Mouse (Mus musculus) embryonic stem cell, embryonic (primary cell): Measurements from ENCODE around the gene 4921539E11Rik.

Experiments used
- CTCF ChIA-PET, 4 experiments: fragments of 300-600 bp in 2 of 4; fragments of 350-600 bp in 2 of 4; sonication (Branson Sonifier 250); formaldehyde crosslinking; loops; one replicate each; lab custom pipeline; 2022; ENCODE audit warnings: inconsistent platforms in 2 of 4; lab: Charles Lee
- POLR2A ChIA-PET, 4 experiments: fragments of 300-600 bp in 2 of 4; fragments of 350-600 bp in 2 of 4; sonication (Branson Sonifier 250); formaldehyde crosslinking; loops; one replicate each; lab custom pipeline; 2022; ENCODE audit warnings: antibody characterized with exemption in 4 of 4, inconsistent platforms in 1 of 4; lab: Charles Lee

Gene 4921539E11Rik

GRCm38 (mm10) chr4:103197401-103197800 lies 93.3 kb downstream of the 4921539E11Rik start:
- ChIA-PET POLR2A (interaction anchor here in 2 of 4 experiments (0.7 to 3.6 kb wide), 2 partner anchors 9 to 18 kb away, joined by 3 to 12 read pairs; partner anchors contain the start of gene Slc35d1 (in 1 of the 2)), CTCF (no interaction called here)

DNA sequence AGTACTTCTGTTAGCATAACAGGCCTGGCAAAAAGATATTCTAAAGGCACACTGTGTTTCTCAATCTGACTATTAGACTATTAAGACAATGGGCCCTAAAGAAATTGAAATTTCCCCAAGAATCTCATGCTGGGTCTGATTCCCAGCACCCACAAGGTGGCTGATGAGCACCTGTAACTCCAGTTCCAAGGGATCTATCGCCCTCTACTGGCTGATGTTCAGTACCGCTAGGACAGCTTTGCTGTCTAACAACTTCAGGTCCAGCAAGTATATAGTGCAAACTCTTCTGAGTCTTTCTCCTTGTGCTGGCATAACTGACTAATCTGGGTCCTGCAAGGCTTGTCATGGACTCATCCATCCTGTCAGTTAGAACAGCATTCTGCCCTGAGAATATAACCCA lies 98.2 kb downstream of the 4921539E11Rik start:
- ChIA-PET CTCF (interaction anchor here in 1 of 4 experiments (0.9 to 1.3 kb wide), 2 partner anchors 14 to 535 kb away, joined by 3 read pairs; no protein-coding TSS in a partner anchor), POLR2A (no interaction called here)

DNA sequence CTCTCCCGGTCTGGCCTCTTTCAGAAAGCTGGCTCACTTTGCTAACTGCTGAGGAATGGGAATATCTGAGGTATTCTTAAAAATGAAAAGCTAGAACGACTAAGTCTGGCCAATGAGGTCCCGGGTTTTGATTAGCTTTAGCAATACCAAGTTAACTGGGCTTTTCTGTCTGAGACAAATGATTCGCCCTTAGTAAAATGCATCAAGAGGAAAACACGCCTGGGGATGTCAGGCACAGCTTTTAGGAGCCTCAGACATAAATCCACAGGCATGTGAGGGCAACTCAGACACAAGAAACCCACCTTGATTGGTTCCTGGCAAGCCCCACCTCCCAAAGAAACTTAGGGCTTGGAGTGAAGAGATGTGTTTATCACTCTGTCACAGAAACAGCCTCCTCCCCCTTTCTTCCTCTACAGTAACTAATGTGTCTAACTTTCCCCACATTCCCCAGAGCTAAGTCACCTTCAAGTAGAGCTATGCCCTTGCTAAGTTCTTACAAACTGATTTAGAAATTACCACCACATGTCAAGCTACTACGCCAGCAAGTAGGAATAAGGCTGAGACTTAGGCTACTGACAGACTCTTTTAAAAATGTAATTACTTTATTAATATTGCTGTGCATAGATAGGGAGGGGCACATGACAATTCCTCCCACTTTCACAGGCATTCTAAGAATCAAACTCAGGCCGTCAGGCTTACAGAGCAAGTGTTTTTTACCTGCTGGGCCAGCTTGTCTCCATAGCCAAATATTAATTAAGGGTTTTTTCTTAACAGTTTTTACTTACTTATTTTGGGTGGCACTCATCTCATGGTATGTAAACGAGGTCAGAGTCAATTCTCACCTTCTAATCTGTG lies 101.7 kb downstream of the 4921539E11Rik start:
- ChIA-PET POLR2A (interaction anchor here in 3 of 4 experiments (0.6 to 1.1 kb wide), 4 partner anchors 8 to 65 kb away, joined by 3 read pairs; no protein-coding TSS in a partner anchor), CTCF (interaction anchor here in 1 of 4 experiments (1.0 kb wide), 1 partner anchor 43 kb away, joined by 3 read pairs; no protein-coding TSS in a partner anchor)
